Mouse (Mus musculus) neutrophil, adult 83 days (primary cell): ENCODE data around the gene Gm6351. TPM values are rescaled to one million over a fixed set of nuclear protein-coding genes. Genes with fewer than 3 reads are reported as not detected.

Experiments used
- total RNA-seq, 2 experiments: library from RNA; stranded (reverse); gene quantifications; one replicate each; pipeline ENCODE4 v1.2.4; 2023

The Gm6351 gene
- not detected for total RNA-seq

GRCm38 (mm10) chr5:94076085-94076484 is at the start of gene Gm6351:
Gm6351 (plus strand) TSS chr5:94076385.

GRCm38 (mm10) chr5:94070445-94070844 is 5.7 kb upstream of the Gm6351 start, which contains the start of gene BC061212:
BC061212 (minus strand) TSS chr5:94070545.

Other genes starting within 250 kb of the Gm6351 start
- gene Gm7792, start 232.6 kb upstream of the Gm6351 start, total RNA-seq = not detected
- gene Gm16429, start 147.3 kb upstream of the Gm6351 start, total RNA-seq = not detected
- gene BC061212, start 5.8 kb upstream of the Gm6351 start, total RNA-seq = not detected
- gene Gm3106, start 141.6 kb downstream of the Gm6351 start, total RNA-seq = not detected
- gene A430089I19Rik, start 230.4 kb downstream of the Gm6351 start, total RNA-seq = not detected
- gene Gm6502, start 238.1 kb downstream of the Gm6351 start, total RNA-seq = not detected